Mouse (Mus musculus) liver, embryonic 16.5 days (tissue): ENCODE results near the gene Clec2e. TPM values are rescaled to one million over a fixed set of nuclear protein-coding genes. Genes with fewer than 3 reads are reported as not detected.

Experiments used
- ATAC-seq: fragments of 200-750 bp; cut with Nextera tagmentation; 2 replicates; pipeline ENCODE4 v1.8.0; 2017; ENCODE audit warnings: low read depth, mild to moderate bottlenecking, moderate number of reproducible peaks, moderate library complexity
- H3K27ac ChIP-seq: fragments of 300-500 bp; sonication (generic); 2 replicates; pipeline ENCODE4 v1.5.1; 2014; ENCODE audit warnings: mild to moderate bottlenecking, low read length
- H3K27me3 ChIP-seq: fragments of 300-500 bp; sonication (generic); 2 replicates; pipeline ENCODE4 v1.6.1; 2014; ENCODE audit warnings: low read depth, low read length, mixed read lengths; ENCODE audit not compliant: control insufficient read depth, insufficient read depth
- H3K36me3 ChIP-seq: fragments of 300-500 bp; sonication (generic); 2 replicates; pipeline ENCODE4 v1.6.1; 2014; ENCODE audit warnings: mild to moderate bottlenecking; ENCODE audit not compliant: control insufficient read depth, insufficient read depth
- H3K4me1 ChIP-seq: fragments of 300-500 bp; sonication (generic); 2 replicates; pipeline ENCODE4 v1.6.1; 2014; ENCODE audit warnings: low read depth, low read length, mixed read lengths; ENCODE audit not compliant: control insufficient read depth
- H3K4me2 ChIP-seq: fragments of 300-500 bp; sonication (generic); 2 replicates; pipeline ENCODE4 v1.6.1; 2014; ENCODE audit warnings: low read depth, low read length, mixed read lengths
- H3K4me3 ChIP-seq: fragments of 300-500 bp; sonication (generic); 2 replicates; pipeline ENCODE4 v1.5.1; 2014; ENCODE audit warnings: low read depth, mild to moderate bottlenecking, low read length
- H3K9ac ChIP-seq: fragments of 300-500 bp; sonication (generic); 2 replicates; pipeline ENCODE4 v1.6.1; 2014; ENCODE audit warnings: low read depth, low read length
- H3K9me3 ChIP-seq: fragments of 300-500 bp; sonication (generic); replicated peaks from 2 replicates; pipeline ENCODE4 v1.6.1; 2016; ENCODE audit warnings: low read length; ENCODE audit not compliant: control insufficient read depth
- WGBS: fragments of 180-500 bp; shearing (Covaris S2); extraction: QIAGEN DNeasy Blood & Tissue Kit; methylation state at CpG from one replicate; pipeline ENCODE4 v1.1.7; 2014; ENCODE audit not compliant: insufficient replicate concordance; 5-methylcytosine and 5-hydroxymethylcytosine counted together
- polyA plus RNA-seq: library from polyadenylated mRNA; unstranded; fragments of >200 nt; fragmentation: Nextera tagmentation; extraction: Ambion mirVana; gene quantifications from 2 replicates; pipeline ENCODE4 v1.2.1, GENCODE M21; 2015

Clec2e gene
- polyA plus RNA-seq, 1 experiment from 2014 or later: 0.08 TPM

DNA sequence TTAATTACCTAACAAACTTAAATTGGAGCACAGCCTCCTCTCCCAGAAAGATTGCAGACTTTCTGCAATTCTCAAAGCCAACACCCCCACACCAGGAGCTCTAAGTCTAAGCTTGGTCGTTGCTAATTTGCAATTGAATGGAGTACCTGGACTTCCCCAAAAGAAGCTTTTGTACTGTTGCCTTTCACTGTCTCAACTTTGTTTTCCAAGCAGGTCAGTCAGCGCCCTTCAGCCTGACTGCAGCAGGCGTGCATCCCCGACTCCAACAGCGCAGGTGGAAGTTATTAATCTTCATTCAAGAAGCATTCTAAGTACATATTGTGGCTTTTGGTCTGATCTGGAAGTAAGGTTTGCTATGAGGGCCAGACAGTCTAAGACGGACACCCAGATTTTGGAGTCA is 15.6 kb downstream of the Clec2e start:
- Histone ChIP-seq H3K27me3 (no peaks in the 10 kb centered on the region), H3K36me3 (no peaks in the 10 kb centered on the region), H3K27ac (no peak overlapping the region), H3K9ac (no peak overlapping the region), H3K4me1 (no peaks in the 10 kb centered on the region), H3K4me2 (no peak overlapping the region), H3K4me3 (no peak overlapping the region), H3K9me3 (no peaks in the 10 kb centered on the region)
- 75% methylated on average over 6 of the region's 6 CpGs for WGBS
- no peak for ATAC-seq

DNA sequence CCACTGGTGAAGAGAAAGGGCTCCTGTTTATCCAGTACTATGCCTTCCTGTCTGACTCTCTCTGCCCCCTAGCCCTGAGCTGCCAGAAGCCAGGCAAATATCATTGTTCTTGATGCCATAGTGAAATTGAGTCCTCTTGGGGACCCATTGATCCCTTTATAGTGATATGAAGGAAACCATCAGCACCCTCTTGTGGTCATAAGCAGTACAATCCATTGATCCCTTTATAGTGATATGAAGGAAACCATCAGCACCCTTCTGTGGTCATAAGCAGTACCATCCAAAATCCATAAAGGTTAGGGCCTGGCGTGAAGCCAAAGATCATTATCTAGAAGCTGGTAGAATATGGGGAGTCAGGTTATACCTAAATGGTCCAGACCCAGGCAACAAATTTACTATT is 33.7 kb downstream of the Clec2e start:
- Histone ChIP-seq H3K4me3 (no peak overlapping the region), H3K36me3 (no peaks in the 10 kb centered on the region), H3K9me3 (no peaks in the 10 kb centered on the region), H3K4me2 (no peak overlapping the region), H3K27me3 (no peaks in the 10 kb centered on the region), H3K9ac (no peak overlapping the region), H3K27ac (no peak overlapping the region), H3K4me1 (no peaks in the 10 kb centered on the region)
- 0 out of 2 replicates have a peak, but pooled peaks have one; percentile 30 for ATAC-seq
- 32% methylated on average over 1 of the region's 1 CpGs for WGBS

DNA sequence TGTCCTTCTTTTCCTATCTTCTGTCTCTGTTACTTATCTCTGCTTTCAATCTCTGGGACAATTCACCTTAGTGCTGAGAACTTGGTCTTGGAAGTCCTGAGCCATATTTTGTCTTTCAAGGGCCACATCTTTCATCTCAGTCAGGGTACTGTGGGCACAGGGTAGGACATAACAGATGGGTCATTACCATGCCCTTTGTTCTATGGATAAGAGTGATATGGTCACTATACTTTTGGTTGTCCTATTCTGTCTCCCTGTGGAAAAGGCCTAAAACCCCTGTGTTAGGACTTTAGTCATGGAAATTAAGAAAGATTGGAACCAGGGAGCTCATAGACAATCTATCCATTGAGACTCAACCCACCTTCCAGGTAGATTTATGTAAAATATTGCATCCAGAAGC is 34.2 kb downstream of the Clec2e start:
- Histone ChIP-seq H3K4me3 (no peak overlapping the region), H3K4me1 (no peaks in the 10 kb centered on the region), H3K36me3 (no peaks in the 10 kb centered on the region), H3K27me3 (no peaks in the 10 kb centered on the region), H3K9me3 (no peaks in the 10 kb centered on the region), H3K4me2 (no peak overlapping the region), H3K9ac (no peak overlapping the region), H3K27ac (no peak overlapping the region)
- ATAC-seq: no peak

DNA sequence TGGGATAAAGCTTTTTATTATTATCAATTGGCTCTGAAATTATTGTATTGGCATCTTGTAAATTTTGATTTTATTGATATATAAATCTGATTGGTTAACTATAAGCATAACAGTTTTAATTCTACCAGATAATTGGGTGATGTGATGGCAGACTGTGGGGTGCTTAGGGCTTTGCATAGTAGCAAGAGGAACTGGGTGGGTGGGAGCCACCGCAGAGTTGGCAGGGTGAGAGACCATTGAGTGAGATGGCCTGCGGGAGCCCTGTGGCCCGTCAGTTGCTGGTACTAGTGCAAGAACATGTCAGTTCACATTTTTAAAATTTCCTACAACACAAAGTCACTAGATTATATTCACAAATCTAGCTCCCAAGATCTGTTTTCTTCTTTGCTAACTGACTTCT is 34.9 kb downstream of the Clec2e start:
- no peak overlapping the region for H3K4me2 ChIP-seq
- H3K4me1 ChIP-seq: no peaks in the 10 kb centered on the region
- H3K9ac ChIP-seq: no peak overlapping the region
- H3K4me3 ChIP-seq: no peak overlapping the region
- ATAC-seq: no peak
- H3K27ac ChIP-seq: no peak overlapping the region
- H3K9me3 ChIP-seq: no peaks in the 10 kb centered on the region
- no peaks in the 10 kb centered on the region for H3K27me3 ChIP-seq
- H3K36me3 ChIP-seq: no peaks in the 10 kb centered on the region
- 73% methylated on average over 3 of the region's 3 CpGs for WGBS

DNA sequence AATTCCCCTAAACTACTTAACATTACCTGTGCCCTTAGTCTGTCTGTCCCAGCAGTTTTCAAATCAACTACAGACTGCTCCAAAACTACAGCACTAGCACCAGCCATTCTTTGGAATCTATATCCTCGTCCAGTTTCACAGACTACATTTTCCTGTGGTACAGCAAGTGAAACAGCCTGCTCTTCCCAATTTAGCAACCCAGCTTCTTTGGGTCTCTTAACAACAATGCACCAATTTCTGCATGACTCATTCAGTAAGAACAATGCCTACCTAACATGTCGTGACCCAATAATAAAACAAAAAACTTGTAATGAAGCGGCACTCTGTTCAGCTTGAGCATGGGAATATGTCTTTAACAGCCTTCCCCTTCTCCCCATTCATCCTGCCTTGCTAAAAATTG is 35.3 kb downstream of the Clec2e start:
- Histone ChIP-seq H3K4me2 (no peak overlapping the region), H3K27me3 (no peaks in the 10 kb centered on the region), H3K9me3 (no peaks in the 10 kb centered on the region), H3K4me1 (no peaks in the 10 kb centered on the region), H3K27ac (no peak overlapping the region), H3K4me3 (no peak overlapping the region), H3K36me3 (no peaks in the 10 kb centered on the region), H3K9ac (no peak overlapping the region)
- WGBS: 55% methylated on average over 3 of the region's 3 CpGs
- ATAC-seq: no peak

DNA sequence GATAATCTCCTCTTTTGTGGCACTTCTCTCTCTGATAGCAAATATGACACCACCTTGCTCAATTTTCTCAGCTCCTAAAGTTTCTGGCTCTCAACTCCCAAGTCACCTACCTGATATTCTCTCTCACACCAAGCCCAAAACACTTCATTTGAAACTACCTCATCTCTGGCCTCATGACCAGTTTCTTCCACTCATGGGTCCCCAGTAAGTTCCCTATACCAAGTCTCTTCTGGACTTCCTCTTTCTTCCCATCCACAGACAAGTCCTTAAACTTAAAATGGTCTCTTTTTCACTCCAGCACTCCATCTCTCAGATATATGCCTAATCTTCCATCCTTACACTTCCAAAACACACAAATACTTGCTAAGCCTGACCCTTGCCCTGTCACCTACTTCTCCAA is 42.7 kb downstream of the Clec2e start:
- no peak overlapping the region for H3K9ac ChIP-seq

DNA sequence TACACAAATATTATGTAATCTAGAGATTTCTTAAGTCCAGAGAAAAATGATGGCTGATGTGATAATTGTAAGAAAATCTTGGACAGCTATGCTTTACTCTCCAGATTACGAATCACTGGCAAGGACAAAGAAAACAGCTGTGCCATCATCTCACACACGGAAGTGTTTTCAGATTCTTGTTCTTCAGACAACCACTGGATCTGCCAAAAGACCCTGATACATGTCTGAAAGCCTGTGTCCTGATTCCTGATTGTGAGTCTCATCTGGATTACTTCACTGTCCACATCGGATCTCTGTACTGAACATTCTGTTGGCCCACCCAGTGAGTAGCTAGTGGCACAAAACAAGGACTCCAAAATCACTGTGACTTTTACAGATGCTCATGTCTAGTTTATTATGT is 44.5 kb downstream of the Clec2e start:
- no peaks in the 10 kb centered on the region for H3K9me3 ChIP-seq
- no peak overlapping the region for H3K27ac ChIP-seq
- no peaks in the 10 kb centered on the region for H3K27me3 ChIP-seq
- no peak overlapping the region for H3K4me2 ChIP-seq
- H3K4me3 ChIP-seq: no peak overlapping the region
- H3K4me1 ChIP-seq: no peaks in the 10 kb centered on the region
- H3K36me3 ChIP-seq: no peaks in the 10 kb centered on the region
- 64% methylated on average over 3 of the region's 3 CpGs for WGBS
- no peak for ATAC-seq
- H3K9ac ChIP-seq: no peak overlapping the region

More for the DNA sequence above, 42.7 kb downstream of the Clec2e start:
- Histone ChIP-seq H3K4me3 (no peak overlapping the region), H3K27ac (no peak overlapping the region), H3K27me3 (no peaks in the 10 kb centered on the region), H3K9me3 (no peaks in the 10 kb centered on the region), H3K4me2 (no peak overlapping the region), H3K36me3 (no peaks in the 10 kb centered on the region), H3K4me1 (no peaks in the 10 kb centered on the region)
- no peak for ATAC-seq

DNA sequence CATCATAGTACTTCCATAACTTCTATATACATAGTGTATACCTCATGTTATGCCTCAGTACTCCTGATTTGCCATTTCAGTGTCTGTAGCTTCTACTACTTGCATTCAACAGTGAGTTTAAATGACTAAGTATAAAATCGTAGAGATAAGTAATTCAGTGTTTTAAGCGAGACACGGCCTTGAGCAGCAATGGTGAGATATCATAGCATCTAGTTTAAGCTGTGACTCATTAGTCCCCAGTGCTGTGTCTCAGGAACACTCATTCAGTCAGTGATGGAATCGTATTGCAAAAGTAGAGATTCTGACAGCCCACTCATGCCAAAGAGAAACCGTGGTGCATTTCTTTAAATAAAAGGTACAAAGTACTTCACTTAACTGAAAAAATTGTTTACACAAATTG is 49.0 kb downstream of the Clec2e start:
- H3K9ac ChIP-seq: no peak overlapping the region
- H3K36me3 ChIP-seq: no peaks in the 10 kb centered on the region
- no peaks in the 10 kb centered on the region for H3K9me3 ChIP-seq
- no peaks in the 10 kb centered on the region for H3K27me3 ChIP-seq
- ATAC-seq: no peak
- no peak overlapping the region for H3K27ac ChIP-seq
- no peak overlapping the region for H3K4me3 ChIP-seq
- 57% methylated on average over 5 of the region's 5 CpGs for WGBS
- no peak overlapping the region for H3K4me2 ChIP-seq
- peaks cover 4% of the 10 kb centered on the region; the same call in 1 of the 2 replicates for H3K4me1 ChIP-seq

DNA sequence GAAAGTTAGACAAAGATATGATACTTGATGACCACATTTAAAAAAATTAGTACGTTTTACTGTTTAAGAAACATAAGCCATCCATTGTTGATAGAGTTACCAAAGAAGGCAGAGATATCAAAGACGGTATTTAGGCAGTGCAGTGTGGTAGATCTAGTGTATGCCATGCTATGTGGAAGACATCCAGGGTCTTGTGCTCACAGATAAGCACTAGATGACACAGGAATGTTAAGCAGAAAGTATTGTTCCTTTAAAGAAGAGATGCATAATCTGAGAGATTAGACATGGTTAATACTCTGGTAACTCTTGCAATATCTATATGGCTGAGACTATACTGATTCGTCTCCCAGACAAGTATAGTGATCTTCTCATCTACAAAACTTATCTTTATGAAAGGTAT is 49.6 kb downstream of the Clec2e start:
- no peaks in the 10 kb centered on the region for H3K9me3 ChIP-seq
- H3K4me3 ChIP-seq: no peak overlapping the region
- no peaks in the 10 kb centered on the region for H3K36me3 ChIP-seq
- WGBS: 35% methylated on average over 3 of the region's 3 CpGs
- H3K9ac ChIP-seq: no peak overlapping the region
- no peak overlapping the region for H3K27ac ChIP-seq
- H3K4me1 ChIP-seq: peaks cover 4% of the 10 kb centered on the region; the same call in 1 of the 2 replicates
- no peak overlapping the region for H3K4me2 ChIP-seq
- no peaks in the 10 kb centered on the region for H3K27me3 ChIP-seq
- no peak for ATAC-seq
